Mouse (Mus musculus) midbrain, embryonic 12.5 days (tissue): ENCODE measurements at regions not wholly inside any gene's neighbourhood (a gene's known extent, or its start where the extent isn't known, plus 50 kb on each side); places are given as distances from the start of the nearest gene placed in this dataset.

Source experiments
- ATAC-seq: fragments of 200-750 bp; cut with Nextera tagmentation; 2 replicates; pipeline ENCODE4 v1.8.0; 2017; ENCODE audit warnings: low read depth, moderate TSS enrichment, moderate library complexity; ENCODE audit not compliant: low FRiP score
- H3K27ac ChIP-seq: fragments of 300-500 bp; sonication (generic); replicated peaks from 2 replicates; pipeline ENCODE4 v1.5.1; 2016; ENCODE audit warnings: mild to moderate bottlenecking
- H3K27me3 ChIP-seq: fragments of 300-500 bp; sonication (generic); 2 replicates; pipeline ENCODE4 v1.6.1; 2016; ENCODE audit warnings: mild to moderate bottlenecking
- H3K36me3 ChIP-seq: fragments of 300-500 bp; sonication (generic); 2 replicates; pipeline ENCODE4 v1.6.1; 2016
- H3K4me1 ChIP-seq: fragments of 300-500 bp; sonication (generic); 2 replicates; pipeline ENCODE4 v1.6.1; 2016
- H3K4me2 ChIP-seq: fragments of 300-500 bp; sonication (generic); replicated peaks from 2 replicates; pipeline ENCODE4 v1.6.1; 2016; ENCODE audit warnings: mild to moderate bottlenecking, moderate library complexity
- H3K4me3 ChIP-seq: fragments of 300-500 bp; sonication (generic); 2 replicates; pipeline ENCODE4 v1.5.1; 2016; ENCODE audit warnings: mild to moderate bottlenecking
- H3K9ac ChIP-seq: fragments of 300-500 bp; sonication (generic); replicated peaks from 2 replicates; pipeline ENCODE4 v1.6.1; 2016; ENCODE audit warnings: mild to moderate bottlenecking, moderate library complexity
- H3K9me3 ChIP-seq: fragments of 300-500 bp; sonication (generic); 2 replicates; pipeline ENCODE4 v1.6.1; 2016; ENCODE audit warnings: mild to moderate bottlenecking
- WGBS: fragments of 180-500 bp; shearing (Covaris S2); methylation state at CpG from one replicate; pipeline ENCODE4 v1.1.7; 2016; 5-methylcytosine and 5-hydroxymethylcytosine counted together

DNA sequence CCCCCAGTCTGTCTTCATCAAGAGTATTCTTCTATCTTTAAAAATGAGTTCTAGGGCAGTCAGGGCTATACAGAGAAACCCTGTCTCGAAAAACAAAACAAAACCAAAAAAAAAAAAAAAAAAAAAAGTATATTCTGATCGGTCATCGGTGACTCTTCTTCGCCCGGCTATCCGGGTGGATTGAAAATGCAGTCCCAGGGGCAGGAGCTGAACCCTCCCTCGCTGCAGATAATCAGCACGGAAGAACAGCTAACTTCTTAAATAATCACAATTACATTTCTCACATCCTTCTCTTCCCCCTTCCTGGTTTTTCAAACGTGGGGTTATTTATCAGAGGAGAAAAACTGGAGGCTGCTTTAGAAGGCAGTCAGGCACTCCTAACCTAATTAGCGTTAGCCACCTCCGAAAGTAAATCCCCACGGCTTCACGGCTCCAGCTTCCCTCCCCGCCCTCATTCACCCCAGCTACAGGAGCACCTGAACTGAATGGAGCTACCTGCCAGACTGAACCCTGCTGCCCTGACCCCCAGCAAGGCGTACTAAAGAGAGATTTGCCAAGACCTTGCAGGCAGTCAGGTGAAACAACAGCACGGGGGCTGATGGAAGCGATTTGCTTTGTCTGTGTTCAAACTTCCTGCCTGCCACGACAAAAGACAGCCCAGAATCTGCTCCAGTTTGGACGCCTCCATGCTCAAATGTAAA lies 379.2 kb downstream of the Gpd2 start:
- Histone ChIP-seq H3K4me2 (peak overlapping the region; percentile 54), H3K4me1 (peaks cover 14% of the 10 kb centered on the region), H3K27me3 (no peaks in the 10 kb centered on the region), H3K4me3 (peak overlapping the region; percentile 36), H3K9me3 (no peaks in the 10 kb centered on the region), H3K27ac (no peak overlapping the region), H3K36me3 (no peaks in the 10 kb centered on the region), H3K9ac (no peak overlapping the region; the same call in 1 of the 2 replicates)
- ATAC-seq = peak; percentile 38; the same call in 1 of the 2 replicates
- under 1% methylated on average over 19 of the region's 19 CpGs for WGBS

DNA sequence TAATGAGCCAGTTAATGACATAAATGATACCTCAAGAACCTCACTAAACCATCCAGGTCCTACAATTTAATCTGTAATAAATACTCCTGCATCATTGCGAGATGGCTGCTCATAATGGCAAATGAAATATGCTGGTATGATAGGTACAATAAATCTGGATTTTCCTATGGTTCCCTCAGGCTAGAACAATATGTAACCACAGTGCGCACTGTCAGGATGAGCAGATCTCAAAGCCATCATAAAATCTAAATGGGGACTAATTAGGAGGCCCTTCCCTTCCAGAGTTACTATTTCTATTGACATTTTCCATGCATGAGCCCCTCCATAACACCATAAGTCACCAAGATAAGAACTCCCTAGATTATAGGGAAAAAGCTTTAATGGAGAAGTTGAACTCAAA lies 379.8 kb downstream of the Gpd2 start:
- no peak overlapping the region for H3K9ac ChIP-seq
- no peak overlapping the region for H3K27ac ChIP-seq
- 82% methylated on average over 2 of the region's 2 CpGs for WGBS
- peaks cover 14% of the 10 kb centered on the region for H3K4me1 ChIP-seq
- H3K27me3 ChIP-seq = no peaks in the 10 kb centered on the region
- no peak for ATAC-seq
- no peak overlapping the region for H3K4me3 ChIP-seq
- peak overlapping the region; percentile 54; the same call in 1 of the 2 replicates for H3K4me2 ChIP-seq
- no peaks in the 10 kb centered on the region for H3K9me3 ChIP-seq
- H3K36me3 ChIP-seq = no peaks in the 10 kb centered on the region

DNA sequence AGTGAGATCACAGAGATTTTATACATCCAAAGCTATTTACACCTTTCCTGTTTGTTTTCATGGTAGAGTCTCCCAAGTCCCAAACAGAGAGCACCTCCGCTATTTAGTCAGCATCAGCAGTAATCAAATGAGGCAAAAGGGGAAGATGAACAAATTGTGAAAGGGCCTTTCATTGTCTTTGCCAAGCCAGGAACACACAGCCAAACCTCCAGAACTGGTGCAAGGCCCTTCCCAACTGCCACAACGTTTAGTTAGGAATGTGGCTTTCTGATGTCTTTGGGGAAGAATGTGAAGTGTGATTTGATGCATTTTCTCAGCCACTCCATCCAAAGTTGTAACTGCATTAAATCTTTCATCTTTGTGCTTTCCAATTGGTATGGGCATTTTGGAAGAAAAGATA lies 353.6 kb upstream of the Galnt5 start:
- ATAC-seq = no peak
- H3K9ac ChIP-seq = no peak overlapping the region
- no peak overlapping the region for H3K4me3 ChIP-seq
- no peak overlapping the region for H3K27ac ChIP-seq
- H3K4me2 ChIP-seq = no peak overlapping the region
- H3K27me3 ChIP-seq = no peaks in the 10 kb centered on the region
- 64% methylated on average over 2 of the region's 2 CpGs for WGBS
- no peaks in the 10 kb centered on the region for H3K36me3 ChIP-seq
- no peaks in the 10 kb centered on the region for H3K4me1 ChIP-seq
- no peaks in the 10 kb centered on the region for H3K9me3 ChIP-seq

DNA sequence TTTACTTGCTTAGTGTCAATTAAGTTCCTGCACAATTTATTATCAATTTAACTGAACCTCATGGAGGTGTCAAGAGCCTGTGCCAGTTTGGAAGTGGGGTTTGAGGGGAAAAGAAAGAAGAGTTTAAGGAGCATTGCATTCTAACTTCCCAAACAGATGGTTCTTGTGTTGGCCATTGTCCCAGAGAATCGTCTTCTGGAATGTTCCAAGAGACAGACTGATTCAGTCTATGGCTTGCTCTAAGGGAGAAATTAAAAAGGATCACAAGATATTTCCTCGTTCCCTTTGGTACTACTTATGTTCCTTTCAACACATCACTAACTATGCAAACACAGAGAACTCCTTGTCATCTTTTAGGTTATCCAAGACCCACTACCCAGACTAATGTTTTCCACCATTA lies 353.1 kb upstream of the Galnt5 start:
- Histone ChIP-seq H3K27ac (no peak overlapping the region), H3K4me2 (no peak overlapping the region), H3K4me1 (no peaks in the 10 kb centered on the region), H3K4me3 (no peak overlapping the region), H3K36me3 (no peaks in the 10 kb centered on the region), H3K9me3 (no peaks in the 10 kb centered on the region), H3K27me3 (no peaks in the 10 kb centered on the region), H3K9ac (no peak overlapping the region)
- 84% methylated on average over 2 of the region's 2 CpGs for WGBS
- no peak for ATAC-seq

DNA sequence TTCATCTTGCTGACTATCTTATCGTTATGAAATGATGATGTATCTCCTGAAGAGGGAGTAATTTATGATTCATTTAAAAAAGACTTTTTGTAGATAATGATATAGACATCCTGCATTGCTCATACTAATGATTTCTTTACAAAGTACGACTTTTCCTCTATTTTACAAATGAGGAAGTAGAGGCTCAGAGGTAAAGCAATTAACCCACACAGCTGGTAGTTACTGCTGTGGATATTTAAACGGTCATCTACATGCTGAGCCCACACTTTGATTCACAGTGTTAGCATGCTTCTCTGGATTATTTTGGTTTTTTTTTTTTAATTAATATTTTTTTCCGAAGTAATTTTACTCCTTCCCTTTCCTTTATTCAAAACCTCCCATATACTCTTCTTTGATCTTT lies 348.7 kb upstream of the Galnt5 start:
- Histone ChIP-seq H3K27ac (no peak overlapping the region), H3K4me1 (no peaks in the 10 kb centered on the region), H3K36me3 (no peaks in the 10 kb centered on the region), H3K4me2 (no peak overlapping the region), H3K4me3 (no peak overlapping the region), H3K9me3 (no peaks in the 10 kb centered on the region), H3K27me3 (no peaks in the 10 kb centered on the region), H3K9ac (no peak overlapping the region)
- 83% methylated on average over 4 of the region's 4 CpGs for WGBS
- no peak for ATAC-seq

DNA sequence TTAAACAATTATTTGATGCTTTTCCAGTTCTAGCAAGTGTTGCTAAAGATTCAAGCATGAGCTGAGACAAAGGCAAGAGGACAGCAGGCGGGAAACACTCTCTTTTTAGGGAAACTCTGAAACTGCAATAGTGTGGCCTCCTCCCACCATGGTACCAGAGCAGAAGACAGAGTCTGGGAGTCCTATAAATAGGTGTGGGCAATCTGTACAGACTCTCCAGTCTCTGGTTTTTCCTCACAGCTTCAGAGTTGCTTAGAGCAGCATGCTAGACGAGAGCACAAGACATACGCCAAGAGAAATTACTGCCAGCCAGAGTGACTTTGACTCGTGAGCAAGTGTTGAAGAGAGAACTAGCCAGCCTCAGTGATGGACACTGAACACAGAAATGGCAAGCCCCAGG lies 340.3 kb upstream of the Galnt5 start:
- no peak overlapping the region for H3K27ac ChIP-seq
- no peak overlapping the region for H3K4me3 ChIP-seq
- H3K4me1 ChIP-seq = no peaks in the 10 kb centered on the region
- no peak for ATAC-seq
- no peak overlapping the region for H3K9ac ChIP-seq
- H3K36me3 ChIP-seq = no peaks in the 10 kb centered on the region
- WGBS = 88% methylated on average over 4 of the region's 4 CpGs
- H3K4me2 ChIP-seq = no peak overlapping the region
- no peaks in the 10 kb centered on the region for H3K27me3 ChIP-seq
- H3K9me3 ChIP-seq = no peaks in the 10 kb centered on the region

DNA sequence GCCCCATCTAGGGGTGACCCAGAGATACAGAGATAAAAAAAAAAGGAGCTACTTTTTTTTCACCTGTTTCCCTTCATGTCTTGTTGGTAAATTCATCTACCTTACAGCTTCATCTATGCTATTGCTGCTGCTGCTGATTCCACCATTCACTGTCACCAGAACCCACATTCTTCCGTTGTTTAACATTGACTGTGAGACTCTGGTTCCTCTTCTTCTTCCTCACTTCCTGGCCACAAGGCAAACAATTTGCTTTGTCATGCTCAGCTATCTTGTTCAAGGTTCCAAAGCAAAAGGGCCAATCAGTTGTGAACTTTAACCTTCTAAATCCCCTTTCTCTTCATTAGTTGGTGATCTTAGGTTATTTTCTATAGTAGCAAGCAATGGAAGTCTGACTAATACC lies 335.8 kb upstream of the Galnt5 start:
- no peak overlapping the region for H3K27ac ChIP-seq
- ATAC-seq = no peak
- H3K4me3 ChIP-seq = no peak overlapping the region
- no peaks in the 10 kb centered on the region for H3K9me3 ChIP-seq
- WGBS = 89% methylated on average over 1 of the region's 1 CpGs
- no peaks in the 10 kb centered on the region for H3K27me3 ChIP-seq
- no peaks in the 10 kb centered on the region for H3K36me3 ChIP-seq
- no peaks in the 10 kb centered on the region for H3K4me1 ChIP-seq
- H3K9ac ChIP-seq = no peak overlapping the region
- no peak overlapping the region for H3K4me2 ChIP-seq

DNA sequence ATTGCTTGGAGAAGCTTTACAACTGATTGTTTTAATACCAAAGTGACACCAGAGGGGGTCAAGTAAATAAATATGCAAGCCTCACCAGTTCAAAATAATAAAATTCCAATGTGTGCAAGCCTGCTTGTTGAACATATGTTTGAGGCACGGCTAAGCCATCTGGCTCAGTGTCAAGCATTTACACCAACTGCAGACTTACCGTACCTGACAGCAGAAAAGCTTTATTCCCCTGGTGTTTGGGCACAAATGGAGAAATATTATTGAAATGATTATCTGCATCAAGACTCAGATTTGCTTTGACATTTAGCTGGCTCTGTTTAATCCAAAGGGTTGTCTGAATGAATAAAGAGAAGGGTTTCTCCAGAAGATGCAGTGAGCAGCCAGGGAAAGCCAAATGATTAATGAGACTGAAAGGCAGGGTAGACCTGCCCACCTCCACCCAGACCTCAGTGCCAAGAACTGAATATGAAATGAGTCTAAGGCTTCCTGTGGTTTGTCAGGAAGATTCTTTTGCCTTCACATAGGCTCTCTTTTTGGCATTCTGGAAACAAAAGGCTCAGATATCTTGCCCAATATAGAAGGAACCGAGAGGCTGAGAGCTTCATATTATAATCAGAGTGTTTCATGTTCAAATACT lies 325.6 kb upstream of the Galnt5 start:
- no peaks in the 10 kb centered on the region for H3K9me3 ChIP-seq
- no peaks in the 10 kb centered on the region for H3K27me3 ChIP-seq
- no peak overlapping the region for H3K4me2 ChIP-seq
- no peaks in the 10 kb centered on the region for H3K36me3 ChIP-seq
- H3K27ac ChIP-seq = no peak overlapping the region
- no peak overlapping the region for H3K4me3 ChIP-seq
- no peak overlapping the region for H3K9ac ChIP-seq
- no peaks in the 10 kb centered on the region for H3K4me1 ChIP-seq
- WGBS = 67% methylated on average over 3 of the region's 3 CpGs
- no peak for ATAC-seq

DNA sequence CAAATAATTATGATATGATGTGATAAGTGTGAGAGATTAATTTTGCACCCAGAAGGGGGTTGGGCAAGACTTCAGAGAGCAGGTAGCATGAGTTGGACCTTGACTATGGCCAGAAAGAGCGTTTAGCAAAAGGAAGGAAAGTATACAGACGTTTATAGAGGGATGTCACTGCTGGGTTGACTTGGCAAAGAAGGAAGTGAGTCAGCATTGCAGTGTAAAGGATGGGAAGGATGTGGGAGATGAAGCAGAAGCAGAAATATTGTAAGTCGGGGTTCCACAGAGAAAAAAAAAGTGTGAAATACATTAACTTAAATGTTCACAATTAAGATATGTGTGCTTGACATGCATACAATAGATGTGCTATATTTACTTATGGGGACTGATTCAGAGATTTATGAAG lies 307.8 kb upstream of the Galnt5 start:
- Histone ChIP-seq H3K27me3 (peaks cover 11% of the 10 kb centered on the region), H3K9ac (no peak overlapping the region), H3K4me1 (no peaks in the 10 kb centered on the region), H3K36me3 (no peaks in the 10 kb centered on the region), H3K4me2 (no peak overlapping the region), H3K4me3 (no peak overlapping the region), H3K27ac (no peak overlapping the region), H3K9me3 (no peaks in the 10 kb centered on the region)
- 85% methylated on average over 3 of the region's 3 CpGs for WGBS
- ATAC-seq = no peak

DNA sequence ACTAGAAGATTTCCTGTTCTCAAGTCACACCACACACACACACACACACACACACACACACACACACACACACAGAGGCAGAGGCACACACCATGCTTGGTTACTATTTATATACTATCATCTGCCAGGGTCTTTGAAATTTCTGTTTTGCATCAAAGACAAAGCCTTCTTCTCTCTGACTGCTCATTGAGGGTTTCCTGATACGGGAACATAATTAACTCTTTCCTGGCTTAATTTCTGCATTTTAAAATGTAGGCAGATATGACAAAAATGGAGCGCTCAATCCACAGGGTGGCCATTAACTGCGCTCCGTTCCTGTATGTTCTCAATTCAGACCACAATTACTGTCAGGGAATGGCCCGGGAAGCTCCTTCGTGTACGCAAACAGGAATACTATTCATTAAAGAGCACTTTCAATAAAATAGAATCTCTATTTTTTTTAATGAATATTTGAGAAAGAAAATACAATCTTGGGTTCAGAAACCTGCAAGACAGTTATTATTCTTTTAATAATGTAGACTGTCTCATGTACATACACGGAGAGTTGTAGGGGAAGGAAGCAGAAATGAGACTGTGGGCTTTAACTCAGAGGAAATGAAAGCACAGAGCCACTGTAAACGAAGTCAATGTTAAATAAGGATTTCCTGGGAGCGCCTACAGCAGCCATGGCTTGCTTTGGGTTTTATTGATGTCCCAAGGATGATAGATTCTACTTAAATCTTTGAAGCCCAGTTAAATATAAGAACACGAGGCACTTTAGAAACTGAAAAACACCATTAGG lies 300.5 kb upstream of the Galnt5 start:
- ATAC-seq = no peak
- 52% methylated on average over 11 of the region's 11 CpGs for WGBS

DNA sequence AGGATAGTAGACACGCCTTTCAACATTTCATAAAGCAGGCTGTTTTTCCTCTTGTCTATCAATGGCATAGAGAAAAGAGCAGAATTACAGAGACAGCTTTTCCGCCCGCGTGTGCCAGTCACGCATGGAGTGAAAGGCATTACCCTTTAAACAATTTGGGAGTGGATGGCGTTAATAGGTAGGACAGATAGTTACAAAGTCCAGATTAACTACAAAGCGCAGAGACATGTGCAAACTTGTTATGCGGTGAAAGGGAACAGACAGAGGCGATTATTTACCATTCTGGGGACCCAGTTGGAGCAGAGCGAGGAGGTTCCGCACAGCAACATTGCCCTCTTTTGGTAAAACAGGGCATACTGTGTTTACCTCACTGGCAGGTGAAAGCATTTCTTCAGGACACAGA lies 299.0 kb upstream of the Galnt5 start:
- 3% methylated on average over 11 of the region's 11 CpGs for WGBS
- Histone ChIP-seq H3K9me3 (no peaks in the 10 kb centered on the region), H3K9ac (peak overlapping the region; percentile 44; the same call in 1 of the 2 replicates), H3K4me1 (peaks cover 15% of the 10 kb centered on the region), H3K27me3 (peaks cover 44% of the 10 kb centered on the region), H3K27ac (peak overlapping the region; percentile 61), H3K4me3 (peak overlapping the region; percentile 34), H3K36me3 (no peaks in the 10 kb centered on the region), H3K4me2 (peak overlapping the region; percentile 52)
- peak; percentile 83 for ATAC-seq

More for the DNA sequence above, 300.5 kb upstream of the Galnt5 start:
- Histone ChIP-seq H3K9me3 (no peaks in the 10 kb centered on the region), H3K9ac (no peak overlapping the region), H3K4me3 (no peak overlapping the region), H3K27me3 (peaks cover 42% of the 10 kb centered on the region), H3K27ac (0 out of 2 replicates have a peak overlapping the region, but pooled peaks have one; percentile 32), H3K36me3 (no peaks in the 10 kb centered on the region), H3K4me1 (peaks cover 15% of the 10 kb centered on the region), H3K4me2 (0 out of 2 replicates have a peak overlapping the region, but pooled peaks have one; percentile 13)

DNA sequence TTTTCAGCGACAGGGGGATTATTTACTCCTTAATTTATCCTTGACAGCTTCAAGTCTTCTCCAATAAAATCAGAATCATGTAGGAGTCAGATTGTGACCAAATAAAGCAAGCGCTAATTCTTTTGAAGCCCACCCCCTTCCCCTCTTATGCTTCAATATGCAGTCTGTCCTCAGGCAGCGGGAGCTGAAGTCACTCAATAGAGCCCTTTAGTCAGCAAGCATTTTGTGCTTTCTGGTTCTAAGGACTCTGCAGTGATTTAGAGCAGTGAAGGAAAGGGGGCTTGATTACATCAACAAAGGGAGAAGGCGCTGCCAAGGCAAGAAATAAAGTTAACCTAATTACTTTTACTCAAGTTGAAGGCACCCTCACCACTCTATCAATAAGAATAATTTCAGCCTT lies 298.5 kb upstream of the Galnt5 start:
- Histone ChIP-seq H3K9me3 (no peaks in the 10 kb centered on the region), H3K27ac (peak overlapping the region; percentile 61), H3K4me3 (peak overlapping the region; percentile 34), H3K4me2 (peak overlapping the region; percentile 52), H3K9ac (peak overlapping the region; percentile 44; the same call in 1 of the 2 replicates), H3K36me3 (no peaks in the 10 kb centered on the region), H3K4me1 (peaks cover 15% of the 10 kb centered on the region), H3K27me3 (peaks cover 42% of the 10 kb centered on the region)
- WGBS = 7% methylated on average over 4 of the region's 4 CpGs
- ATAC-seq = peak; percentile 60; the same call in 1 of the 2 replicates
